14 mouse cellular contexts compared by ENCODE assay signal in genomic region chr4:134628058-134628457, GRCm38 (mm10).
DNase-seq lines count a peak whose midpoint lies in the region; ATAC-seq and TF ChIP-seq lines count a peak whose summit lies in the region.
"Had no signal": no experiment of that assay in that cellular context is flagged by ENCODE, and none has a peak within 500 bp of the region (broad histone marks: within the 10 kb centered on the region; RNA-seq: fewer than 3 reads in every experiment).

No protein-coding gene starts in this region.

- no peaks in the 10 kb centered on the region for H3K36me3 ChIP-seq in hindbrain, embryonic 15.5 days
- no peaks in the 10 kb centered on the region for H3K36me3 ChIP-seq in hindbrain, embryonic 16.5 days (ENCODE audit: control insufficient read depth, insufficient read depth, low read length)
- no peaks in the 10 kb centered on the region for H3K36me3 ChIP-seq in heart, postnatal 0 days (replicated peaks; ENCODE audit: control insufficient read depth, insufficient read depth, low read length)
- no peaks in the 10 kb centered on the region for H3K36me3 ChIP-seq in forebrain, embryonic 11.5 days (ENCODE audit: control insufficient read depth, insufficient read depth, low read length)
- H3K36me3 ChIP-seq: midbrain, embryonic 15.5 days had no signal

- peak; percentile 84 for TF ChIP-seq EP300 in heart, postnatal 0 days (IDR thresholded peaks at IDR 0.05; ENCODE audit: low read depth)

- no peak overlapping the region for H3K9ac ChIP-seq in hindbrain, embryonic 15.5 days
- H3K9ac ChIP-seq in hindbrain, embryonic 16.5 days (ENCODE audit: low read depth, low read length): no peak overlapping the region
- no peak overlapping the region for H3K9ac ChIP-seq in heart, postnatal 0 days (replicated peaks; ENCODE audit: low read depth, low read length)
- H3K9ac ChIP-seq in forebrain, embryonic 11.5 days (ENCODE audit: low read length): no peak overlapping the region
- H3K9ac ChIP-seq: hindbrain, embryonic 14.5 days; midbrain, embryonic 15.5 days had no signal

- peak; percentile 82 for DNase-seq in MN1 (ENCODE audit: low spot score)
- peak; percentile 99 for DNase-seq in heart, adult 11 months
- peak; percentile 91 for DNase-seq in heart, postnatal 0 days (ENCODE audit: low spot score)
- DNase-seq in right cerebral cortex, postnatal 36 days (ENCODE audit: low spot score in 2 of 2): no peak
- no peak for DNase-seq in right cerebral cortex, postnatal 14 days
- no peak for DNase-seq in forebrain, embryonic 11.5 days (ENCODE audit: low spot score)
- DNase-seq: lung, postnatal 14 days; spleen, adult 18-20 months had no signal

- 77% methylated on average over 7 of the region's 7 CpGs for WGBS in hindbrain, embryonic 15.5 days
- WGBS in hindbrain, embryonic 16.5 days: 55% methylated on average over 7 of the region's 7 CpGs
- WGBS in heart, postnatal 0 days: 15% methylated on average over 7 of the region's 7 CpGs
- WGBS in forebrain, embryonic 11.5 days: 75% methylated on average over 7 of the region's 7 CpGs

- no peaks in the 10 kb centered on the region for H3K27me3 ChIP-seq in hindbrain, embryonic 15.5 days
- no peaks in the 10 kb centered on the region for H3K27me3 ChIP-seq in hindbrain, embryonic 16.5 days (replicated peaks; ENCODE audit: control insufficient read depth, insufficient read depth, low read length)
- no peaks in the 10 kb centered on the region for H3K27me3 ChIP-seq in heart, postnatal 0 days (ENCODE audit: control insufficient read depth, insufficient read depth, low read length)
- no peaks in the 10 kb centered on the region for H3K27me3 ChIP-seq in forebrain, embryonic 11.5 days (ENCODE audit: control insufficient read depth, insufficient read depth, low read length)
- H3K27me3 ChIP-seq: midbrain, embryonic 15.5 days had no signal

- no peak overlapping the region for H3K4me3 ChIP-seq in hindbrain, embryonic 15.5 days
- H3K4me3 ChIP-seq in hindbrain, embryonic 16.5 days (ENCODE audit: low read length): no peak overlapping the region
- H3K4me3 ChIP-seq in heart, postnatal 0 days (ENCODE audit: low read depth, low read length): no peak overlapping the region
- no peak overlapping the region for H3K4me3 ChIP-seq in forebrain, embryonic 11.5 days (ENCODE audit: low read depth, low read length)
- H3K4me3 ChIP-seq: erythroblast, embryonic 14.5 days; midbrain, embryonic 15.5 days had no signal

- peak overlapping the region; percentile 34; the same call in 1 of the 2 replicates for H3K27ac ChIP-seq in hindbrain, embryonic 15.5 days (replicated peaks)
- H3K27ac ChIP-seq in hindbrain, embryonic 16.5 days (ENCODE audit: low read depth, low read length): no peak overlapping the region
- H3K27ac ChIP-seq in heart, postnatal 0 days (ENCODE audit: low read depth): peak overlapping the region; percentile 83
- H3K27ac ChIP-seq in forebrain, embryonic 11.5 days (ENCODE audit: low read depth, low read length): no peak overlapping the region
- H3K27ac ChIP-seq: hindbrain, embryonic 14.5 days; midbrain, embryonic 15.5 days had no signal

- H3K9me3 ChIP-seq in hindbrain, embryonic 15.5 days: no peaks in the 10 kb centered on the region
- H3K9me3 ChIP-seq in hindbrain, embryonic 16.5 days (ENCODE audit: control insufficient read depth, low read length): no peaks in the 10 kb centered on the region
- no peaks in the 10 kb centered on the region for H3K9me3 ChIP-seq in heart, postnatal 0 days (replicated peaks; ENCODE audit: control insufficient read depth, low read length)
- no peaks in the 10 kb centered on the region for H3K9me3 ChIP-seq in forebrain, embryonic 11.5 days (ENCODE audit: control insufficient read depth, low read length)
- H3K9me3 ChIP-seq: midbrain, embryonic 15.5 days had no signal

- H3K4me2 ChIP-seq in hindbrain, embryonic 15.5 days: no peak overlapping the region
- no peak overlapping the region for H3K4me2 ChIP-seq in hindbrain, embryonic 16.5 days (ENCODE audit: low read length)
- no peak overlapping the region; the same call in 1 of the 2 replicates for H3K4me2 ChIP-seq in heart, postnatal 0 days (ENCODE audit: low read depth, low read length)
- no peak overlapping the region for H3K4me2 ChIP-seq in forebrain, embryonic 11.5 days (ENCODE audit: low read depth, low read length, severe bottlenecking)
- H3K4me2 ChIP-seq: hindbrain, embryonic 14.5 days; liver, embryonic 11.5 days; midbrain, embryonic 15.5 days had no signal

- ATAC-seq in hindbrain, embryonic 15.5 days (ENCODE audit: low FRiP score, low read depth): no peak
- no peak for ATAC-seq in hindbrain, embryonic 16.5 days
- ATAC-seq in heart, postnatal 0 days (ENCODE audit: insufficient read depth, low read depth): peak; percentile 87
- ATAC-seq in forebrain, embryonic 11.5 days (replicated peaks; ENCODE audit: low FRiP score): no peak
- ATAC-seq: midbrain, embryonic 15.5 days had no signal

- peaks cover 50% of the 10 kb centered on the region for H3K4me1 ChIP-seq in hindbrain, embryonic 15.5 days (replicated peaks)
- peaks cover 41% of the 10 kb centered on the region for H3K4me1 ChIP-seq in hindbrain, embryonic 16.5 days (ENCODE audit: control insufficient read depth, insufficient read depth, low read depth, low read length)
- H3K4me1 ChIP-seq in heart, postnatal 0 days (ENCODE audit: control insufficient read depth, insufficient read depth): peaks cover 61% of the 10 kb centered on the region
- H3K4me1 ChIP-seq in forebrain, embryonic 11.5 days (replicated peaks; ENCODE audit: control insufficient read depth, insufficient read depth, low read length): peaks cover 12% of the 10 kb centered on the region

- TF ChIP-seq CTCF in heart, postnatal 0 days (IDR thresholded peaks at IDR 0.05; ENCODE audit: low read depth): no peak

Comparison
In these comparisons a context has a peak if more than half of its experiments do, and no peak if none do; other contexts are left out.
1. H3K27ac ChIP-seq: peak in hindbrain, embryonic 15.5 days (single experiment) and heart, postnatal 0 days (single experiment); none in hindbrain, embryonic 16.5 days (single experiment) and forebrain, embryonic 11.5 days (single experiment).
2. DNase-seq: peak in MN1 (single experiment), heart, adult 11 months (single experiment) and heart, postnatal 0 days (single experiment); none in right cerebral cortex, postnatal 36 days (0 of 2), right cerebral cortex, postnatal 14 days (single experiment) and forebrain, embryonic 11.5 days (single experiment).